Mouse (Mus musculus): ENCODE data around the gene Dnttip1. TPM values are rescaled to one million over a fixed set of nuclear protein-coding genes. Genes with fewer than 3 reads are reported as not detected.

Gene Dnttip1
- total and polyA plus RNA-seq, 2 experiments from 2014 or later = 26.1 to 60.1 TPM

- ATAC-seq (no peak), DNase-seq (no peak)
- TF ChIP-seq CTCF (IDR thresholded peaks at IDR 0.05; ENCODE audit: low read depth) = no peak
- Histone ChIP-seq H3K4me2 (ENCODE audit: low read depth) (no peak overlapping the region), H3K36me3 (ENCODE audit: insufficient read depth) (peaks cover 26% of the 10 kb centered on the region), H3K9ac (no peak overlapping the region), H3K27me3 (ENCODE audit: insufficient read depth, low read length) (no peaks in the 10 kb centered on the region), H3K4me3 (ENCODE audit: low read depth, low read length) (no peak overlapping the region), H3K9me3 (ENCODE audit: low read length) (no peaks in the 10 kb centered on the region), H3K4me1 (ENCODE audit: insufficient read depth) (no peaks in the 10 kb centered on the region), H3K27ac (ENCODE audit: low read depth, low read length) (no peak overlapping the region)
- 86% methylated on average over 5 of the region's 5 CpGs for WGBS
Measured at GRCm38 (mm10) chr2:164817703-164818102, 71.9 kb downstream of the Dnttip1 start.

Other genes with a start within 250 kb of the Dnttip1 start
- 47.6 and 77.6 TPM in 2 replicates for gene Pigt, start 248.5 kb upstream of the Dnttip1 start, total RNA-seq (2014; rRNA removed)
- gene Pigt, start 248.5 kb upstream of the Dnttip1 start, polyA plus RNA-seq (2015; fragmentation: Nextera tagmentation; extraction: Ambion mirVana) = 91.0 and 93.8 TPM in 2 replicates
- 1.5 and 6.1 TPM in 2 replicates for gene Wfdc2, start 183.6 kb upstream of the Dnttip1 start, total RNA-seq (2014; rRNA removed)
- 4.3 and 7.3 TPM in 2 replicates for gene Wfdc2, start 183.6 kb upstream of the Dnttip1 start, polyA plus RNA-seq (2015; fragmentation: Nextera tagmentation; extraction: Ambion mirVana)
- not detected in 2 replicates for gene Spint3, start 172.5 kb upstream of the Dnttip1 start, total RNA-seq (2014; rRNA removed)
- not detected in 2 replicates for gene Spint3, start 172.5 kb upstream of the Dnttip1 start, polyA plus RNA-seq (2015; fragmentation: Nextera tagmentation; extraction: Ambion mirVana)
- not detected in 2 replicates for gene Wfdc6a, start 160.5 kb upstream of the Dnttip1 start, total RNA-seq (2014; rRNA removed)
- gene Wfdc6a, start 160.5 kb upstream of the Dnttip1 start, polyA plus RNA-seq (2015; fragmentation: Nextera tagmentation; extraction: Ambion mirVana) = 0.33 TPM in 1 of 2 replicates, not detected in the other
- not detected in 2 replicates for gene Eppin, start 152.4 kb upstream of the Dnttip1 start, total RNA-seq (2014; rRNA removed)
- 0.19 TPM in 1 of 2 replicates, not detected in the other for gene Eppin, start 152.4 kb upstream of the Dnttip1 start, polyA plus RNA-seq (2015; fragmentation: Nextera tagmentation; extraction: Ambion mirVana)
- not detected in 2 replicates for gene Wfdc6b, start 132.5 kb upstream of the Dnttip1 start, total RNA-seq (2014; rRNA removed)
- gene Wfdc6b, start 132.5 kb upstream of the Dnttip1 start, polyA plus RNA-seq (2015; fragmentation: Nextera tagmentation; extraction: Ambion mirVana) = not detected in 2 replicates
- not detected in 2 replicates for gene Wfdc8, start 132.4 kb upstream of the Dnttip1 start, total RNA-seq (2014; rRNA removed)
- not detected in 2 replicates for gene Wfdc8, start 132.4 kb upstream of the Dnttip1 start, polyA plus RNA-seq (2015; fragmentation: Nextera tagmentation; extraction: Ambion mirVana)
- not detected in 2 replicates for gene Wfdc16, start 107.2 kb upstream of the Dnttip1 start, total RNA-seq (2014; rRNA removed)
- gene Wfdc16, start 107.2 kb upstream of the Dnttip1 start, polyA plus RNA-seq (2015; fragmentation: Nextera tagmentation; extraction: Ambion mirVana) = not detected in 2 replicates
- gene Wfdc10, start 89.9 kb upstream of the Dnttip1 start, total RNA-seq (2014; rRNA removed) = not detected in 2 replicates
- gene Wfdc10, start 89.9 kb upstream of the Dnttip1 start, polyA plus RNA-seq (2015; fragmentation: Nextera tagmentation; extraction: Ambion mirVana) = not detected in 2 replicates
- not detected in 2 replicates for gene Wfdc9, start 89.4 kb upstream of the Dnttip1 start, total RNA-seq (2014; rRNA removed)
- not detected in 2 replicates for gene Wfdc9, start 89.4 kb upstream of the Dnttip1 start, polyA plus RNA-seq (2015; fragmentation: Nextera tagmentation; extraction: Ambion mirVana)
- not detected in 2 replicates for gene Wfdc11, start 71.9 kb upstream of the Dnttip1 start, total RNA-seq (2014; rRNA removed)
- gene Wfdc11, start 71.9 kb upstream of the Dnttip1 start, polyA plus RNA-seq (2015; fragmentation: Nextera tagmentation; extraction: Ambion mirVana) = not detected in 2 replicates
- not detected in 2 replicates for gene Wfdc13, start 60.9 kb upstream of the Dnttip1 start, total RNA-seq (2014; rRNA removed)
- not detected in 2 replicates for gene Wfdc13, start 60.9 kb upstream of the Dnttip1 start, polyA plus RNA-seq (2015; fragmentation: Nextera tagmentation; extraction: Ambion mirVana)
- not detected in 2 replicates for gene Spint4, start 47.5 kb upstream of the Dnttip1 start, total RNA-seq (2014; rRNA removed)
- gene Spint4, start 47.5 kb upstream of the Dnttip1 start, polyA plus RNA-seq (2015; fragmentation: Nextera tagmentation; extraction: Ambion mirVana) = not detected in 2 replicates
- gene Spint5, start 30.7 kb upstream of the Dnttip1 start, total RNA-seq (2014; rRNA removed) = not detected in 2 replicates
- not detected in 2 replicates for gene Spint5, start 30.7 kb upstream of the Dnttip1 start, polyA plus RNA-seq (2015; fragmentation: Nextera tagmentation; extraction: Ambion mirVana)
- 0.54 and 0.81 TPM in 2 replicates for gene Wfdc3, start 52 bp upstream of the Dnttip1 start, total RNA-seq (2014; rRNA removed)
- gene Wfdc3, start 52 bp upstream of the Dnttip1 start, polyA plus RNA-seq (2015; fragmentation: Nextera tagmentation; extraction: Ambion mirVana) = 0.89 and 1.1 TPM in 2 replicates
- 24.9 and 29.2 TPM in 2 replicates for gene Ube2c, start 23.9 kb downstream of the Dnttip1 start, total RNA-seq (2014; rRNA removed)
- gene Ube2c, start 23.9 kb downstream of the Dnttip1 start, polyA plus RNA-seq (2015; fragmentation: Nextera tagmentation; extraction: Ambion mirVana) = 30.9 and 38.4 TPM in 2 replicates
- 0.38 and 2.9 TPM in 2 replicates for gene Tnnc2, start 34.0 kb downstream of the Dnttip1 start, total RNA-seq (2014; rRNA removed)
- gene Tnnc2, start 34.0 kb downstream of the Dnttip1 start, polyA plus RNA-seq (2015; fragmentation: Nextera tagmentation; extraction: Ambion mirVana) = 0.50 and 0.63 TPM in 2 replicates
- gene Snx21, start 39.8 kb downstream of the Dnttip1 start, total RNA-seq (2014; rRNA removed) = 72.0 and 77.5 TPM in 2 replicates
- gene Snx21, start 39.8 kb downstream of the Dnttip1 start, polyA plus RNA-seq (2015; fragmentation: Nextera tagmentation; extraction: Ambion mirVana) = 48.5 and 50.2 TPM in 2 replicates
- 17.4 and 23.0 TPM in 2 replicates for gene Acot8, start 58.9 kb downstream of the Dnttip1 start, total RNA-seq (2014; rRNA removed)
- gene Acot8, start 58.9 kb downstream of the Dnttip1 start, polyA plus RNA-seq (2015; fragmentation: Nextera tagmentation; extraction: Ambion mirVana) = 13.7 and 17.1 TPM in 2 replicates
- gene Zswim3, start 59.1 kb downstream of the Dnttip1 start, total RNA-seq (2014; rRNA removed) = 5.5 and 6.7 TPM in 2 replicates
- 2.6 and 5.2 TPM in 2 replicates for gene Zswim3, start 59.1 kb downstream of the Dnttip1 start, polyA plus RNA-seq (2015; fragmentation: Nextera tagmentation; extraction: Ambion mirVana)
- 11.2 and 18.6 TPM in 2 replicates for gene Zswim1, start 76.7 kb downstream of the Dnttip1 start, total RNA-seq (2014; rRNA removed)
- gene Zswim1, start 76.7 kb downstream of the Dnttip1 start, polyA plus RNA-seq (2015; fragmentation: Nextera tagmentation; extraction: Ambion mirVana) = 27.5 and 32.6 TPM in 2 replicates
- 0.62 and 1.00 TPM in 2 replicates for gene Spata25, start 82.6 kb downstream of the Dnttip1 start, total RNA-seq (2014; rRNA removed)
- not detected in 2 replicates for gene Spata25, start 82.6 kb downstream of the Dnttip1 start, polyA plus RNA-seq (2015; fragmentation: Nextera tagmentation; extraction: Ambion mirVana)
- 86.2 and 93.8 TPM in 2 replicates for gene Ctsa, start 86.9 kb downstream of the Dnttip1 start, total RNA-seq (2014; rRNA removed)
- 83.5 and 95.3 TPM in 2 replicates for gene Ctsa, start 86.9 kb downstream of the Dnttip1 start, polyA plus RNA-seq (2015; fragmentation: Nextera tagmentation; extraction: Ambion mirVana)
- gene Neurl2, start 87.5 kb downstream of the Dnttip1 start, total RNA-seq (2014; rRNA removed) = 5.0 and 5.4 TPM in 2 replicates
- gene Neurl2, start 87.5 kb downstream of the Dnttip1 start, polyA plus RNA-seq (2015; fragmentation: Nextera tagmentation; extraction: Ambion mirVana) = 4.7 and 6.4 TPM in 2 replicates
- gene Pltp, start 111.7 kb downstream of the Dnttip1 start, total RNA-seq (2014; rRNA removed) = 28.2 and 43.4 TPM in 2 replicates
- 67.9 and 80.7 TPM in 2 replicates for gene Pltp, start 111.7 kb downstream of the Dnttip1 start, polyA plus RNA-seq (2015; fragmentation: Nextera tagmentation; extraction: Ambion mirVana)
- gene Pcif1, start 133.3 kb downstream of the Dnttip1 start, total RNA-seq (2014; rRNA removed) = 67.3 and 82.2 TPM in 2 replicates
- 104 and 115 TPM in 2 replicates for gene Pcif1, start 133.3 kb downstream of the Dnttip1 start, polyA plus RNA-seq (2015; fragmentation: Nextera tagmentation; extraction: Ambion mirVana)
- 20.9 and 26.0 TPM in 2 replicates for gene Zfp335, start 165.8 kb downstream of the Dnttip1 start, total RNA-seq (2014; rRNA removed)
- 10.0 and 11.2 TPM in 2 replicates for gene Zfp335, start 165.8 kb downstream of the Dnttip1 start, polyA plus RNA-seq (2015; fragmentation: Nextera tagmentation; extraction: Ambion mirVana)
- 5.3 and 14.2 TPM in 2 replicates for gene Mmp9, start 194.8 kb downstream of the Dnttip1 start, total RNA-seq (2014; rRNA removed)
- gene Mmp9, start 194.8 kb downstream of the Dnttip1 start, polyA plus RNA-seq (2015; fragmentation: Nextera tagmentation; extraction: Ambion mirVana) = 5.3 and 8.3 TPM in 2 replicates
- gene Slc12a5, start 214.8 kb downstream of the Dnttip1 start, total RNA-seq (2014; rRNA removed) = 83.2 and 139 TPM in 2 replicates
- 24.5 and 41.6 TPM in 2 replicates for gene Slc12a5, start 214.8 kb downstream of the Dnttip1 start, polyA plus RNA-seq (2015; fragmentation: Nextera tagmentation; extraction: Ambion mirVana)